Mouse (Mus musculus): ENCODE data around the gene Tmem229b. TPM values are rescaled to one million over a fixed set of nuclear protein-coding genes. Genes with fewer than 3 reads are reported as not detected.

The Tmem229b gene
- polyA plus RNA-seq, 1 experiment, result 18.7 TPM

GRCm38 (mm10) chr12:78956405-78956804 lies 51.0 kb downstream of the Tmem229b start:
- 78% methylated on average over 4 of the region's 4 CpGs for WGBS
- Histone ChIP-seq H3K4me3 (replicated peaks; ENCODE audit: control insufficient read depth, low read depth, low read length) (no peak overlapping the region), H3K27ac (ENCODE audit: control insufficient read depth, insufficient read depth, low read depth, low read length, poor library complexity) (no peak overlapping the region), H3K4me1 (ENCODE audit: control insufficient read depth, insufficient read depth, low read length) (no peaks in the 10 kb centered on the region)
- TF ChIP-seq CTCF (IDR thresholded peaks at IDR 0.05; ENCODE audit: control insufficient read depth, insufficient read depth, low read length) (no peak), POLR2A (IDR thresholded peaks at IDR 0.05; ENCODE audit: borderline replicate concordance, control insufficient read depth, low read depth, low read length) (no peak)

- H3K4me3 ChIP-seq (replicated peaks; ENCODE audit: control insufficient read depth, low read depth, low read length), result no peak overlapping the region
- no peaks in the 10 kb centered on the region for H3K4me1 ChIP-seq (ENCODE audit: control insufficient read depth, insufficient read depth, low read length)
- no peak overlapping the region for H3K27ac ChIP-seq (ENCODE audit: control insufficient read depth, insufficient read depth, low read depth, low read length, poor library complexity)
- no peak for TF ChIP-seq POLR2A (IDR thresholded peaks at IDR 0.05; ENCODE audit: borderline replicate concordance, control insufficient read depth, low read depth, low read length)
- no peak for TF ChIP-seq CTCF (IDR thresholded peaks at IDR 0.05; ENCODE audit: control insufficient read depth, insufficient read depth, low read length)
- WGBS, result 75% methylated on average over 3 of the region's 3 CpGs
Observed at GRCm38 (mm10) chr12:78952484-78952883, 54.9 kb downstream of the Tmem229b start.

GRCm38 (mm10) chr12:78952053-78952452 lies 55.4 kb downstream of the Tmem229b start:
- no peak overlapping the region for H3K4me3 ChIP-seq (replicated peaks; ENCODE audit: control insufficient read depth, low read depth, low read length)
- no peaks in the 10 kb centered on the region for H3K4me1 ChIP-seq (ENCODE audit: control insufficient read depth, insufficient read depth, low read length)
- TF ChIP-seq CTCF (IDR thresholded peaks at IDR 0.05; ENCODE audit: control insufficient read depth, insufficient read depth, low read length) (no peak), POLR2A (IDR thresholded peaks at IDR 0.05; ENCODE audit: borderline replicate concordance, control insufficient read depth, low read depth, low read length) (no peak)
- H3K27ac ChIP-seq (ENCODE audit: control insufficient read depth, insufficient read depth, low read depth, low read length, poor library complexity), result no peak overlapping the region
- WGBS, result 70% methylated on average over 11 of the region's 11 CpGs

- TF ChIP-seq POLR2A (IDR thresholded peaks at IDR 0.05; ENCODE audit: borderline replicate concordance, control insufficient read depth, low read depth, low read length) (no peak), CTCF (IDR thresholded peaks at IDR 0.05; ENCODE audit: control insufficient read depth, insufficient read depth, low read length) (no peak)
- H3K27ac ChIP-seq (ENCODE audit: control insufficient read depth, insufficient read depth, low read depth, low read length, poor library complexity), result no peak overlapping the region
- H3K4me3 ChIP-seq (replicated peaks; ENCODE audit: control insufficient read depth, low read depth, low read length), result no peak overlapping the region
- 80% methylated on average over 5 of the region's 5 CpGs for WGBS
- H3K4me1 ChIP-seq (ENCODE audit: control insufficient read depth, insufficient read depth, low read length), result no peaks in the 10 kb centered on the region; the same call in 1 of the 2 replicates
Observed at GRCm38 (mm10) chr12:78947661-78948060, 59.8 kb downstream of the Tmem229b start.

- Histone ChIP-seq H3K27ac (ENCODE audit: control insufficient read depth, insufficient read depth, low read depth, low read length, poor library complexity) (no peak overlapping the region), H3K4me1 (ENCODE audit: control insufficient read depth, insufficient read depth, low read length) (no peaks in the 10 kb centered on the region; the same call in 1 of the 2 replicates), H3K4me3 (replicated peaks; ENCODE audit: control insufficient read depth, low read depth, low read length) (no peak overlapping the region)
- no peak for TF ChIP-seq POLR2A (IDR thresholded peaks at IDR 0.05; ENCODE audit: borderline replicate concordance, control insufficient read depth, low read depth, low read length)
- WGBS, result 50% methylated on average over 6 of the region's 6 CpGs
Observed at GRCm38 (mm10) chr12:78947161-78947560, 60.3 kb downstream of the Tmem229b start.

- TF ChIP-seq POLR2A (IDR thresholded peaks at IDR 0.05; ENCODE audit: borderline replicate concordance, control insufficient read depth, low read depth, low read length), result no peak
- no peak for TF ChIP-seq CTCF (IDR thresholded peaks at IDR 0.05; ENCODE audit: control insufficient read depth, insufficient read depth, low read length)
- Histone ChIP-seq H3K27ac (ENCODE audit: control insufficient read depth, insufficient read depth, low read depth, low read length, poor library complexity) (no peak overlapping the region), H3K4me3 (replicated peaks; ENCODE audit: control insufficient read depth, low read depth, low read length) (no peak overlapping the region), H3K4me1 (ENCODE audit: control insufficient read depth, insufficient read depth, low read length) (no peaks in the 10 kb centered on the region; the same call in 1 of the 2 replicates)
- WGBS, result 88% methylated on average over 6 of the region's 6 CpGs
Observed at GRCm38 (mm10) chr12:78942931-78943330, 64.5 kb downstream of the Tmem229b start.

- H3K4me1 ChIP-seq (ENCODE audit: control insufficient read depth, insufficient read depth, low read length), result no peaks in the 10 kb centered on the region
- H3K4me3 ChIP-seq (replicated peaks; ENCODE audit: control insufficient read depth, low read depth, low read length), result no peak overlapping the region
- no peak for TF ChIP-seq CTCF (IDR thresholded peaks at IDR 0.05; ENCODE audit: control insufficient read depth, insufficient read depth, low read length)
- TF ChIP-seq POLR2A (IDR thresholded peaks at IDR 0.05; ENCODE audit: borderline replicate concordance, control insufficient read depth, low read depth, low read length), result no peak
- H3K27ac ChIP-seq (ENCODE audit: control insufficient read depth, insufficient read depth, low read depth, low read length, poor library complexity), result no peak overlapping the region
- WGBS, result 70% methylated on average over 5 of the region's 5 CpGs
Observed at GRCm38 (mm10) chr12:78940081-78940480, 67.3 kb downstream of the Tmem229b start.

GRCm38 (mm10) chr12:78939393-78940037 lies 67.9 kb downstream of the Tmem229b start:
- WGBS, result 79% methylated on average over 7 of the region's 7 CpGs
- no peak overlapping the region for H3K4me3 ChIP-seq (replicated peaks; ENCODE audit: control insufficient read depth, low read depth, low read length)
- no peak overlapping the region for H3K27ac ChIP-seq (ENCODE audit: control insufficient read depth, insufficient read depth, low read depth, low read length, poor library complexity)
- no peaks in the 10 kb centered on the region for H3K4me1 ChIP-seq (ENCODE audit: control insufficient read depth, insufficient read depth, low read length)
- no peak for TF ChIP-seq POLR2A (IDR thresholded peaks at IDR 0.05; ENCODE audit: borderline replicate concordance, control insufficient read depth, low read depth, low read length)
- no peak for TF ChIP-seq CTCF (IDR thresholded peaks at IDR 0.05; ENCODE audit: control insufficient read depth, insufficient read depth, low read length)

GRCm38 (mm10) chr12:78936494-78936893 lies 70.9 kb downstream of the Tmem229b start:
- H3K4me3 ChIP-seq (replicated peaks; ENCODE audit: control insufficient read depth, low read depth, low read length), result no peak overlapping the region
- H3K4me1 ChIP-seq (ENCODE audit: control insufficient read depth, insufficient read depth, low read length), result no peaks in the 10 kb centered on the region
- TF ChIP-seq POLR2A (IDR thresholded peaks at IDR 0.05; ENCODE audit: borderline replicate concordance, control insufficient read depth, low read depth, low read length) (no peak), CTCF (IDR thresholded peaks at IDR 0.05; ENCODE audit: control insufficient read depth, insufficient read depth, low read length) (no peak)
- H3K27ac ChIP-seq (ENCODE audit: control insufficient read depth, insufficient read depth, low read depth, low read length, poor library complexity), result no peak overlapping the region
- 75% methylated on average over 4 of the region's 4 CpGs for WGBS
